Mouse (Mus musculus) embryonic facial prominence, embryonic 11.5 days (tissue): ENCODE measurements around the gene Nup214. TPM values are rescaled to one million over a fixed set of nuclear protein-coding genes. Genes with fewer than 3 reads are reported as not detected.
A peak's percentile ranks its signal among the peaks of the same experiment; 100 is the strongest.

Experiments used
- ATAC-seq: fragments of 200-750 bp; cut with Nextera tagmentation; replicated peaks from 2 replicates; pipeline ENCODE4 v1.8.0; 2017; ENCODE audit warnings: low read depth; ENCODE audit not compliant: insufficient number of reproducible peaks, low FRiP score, low TSS enrichment
- DNase-seq: peaks from one replicate; pipeline ENCODE4 v3.0.0-alpha.2; 2015; ENCODE audit warnings: low spot score
- H3K27ac ChIP-seq: fragments of 300-500 bp; sonication (generic); replicated peaks from 2 replicates; pipeline ENCODE4 v1.5.1; 2014; ENCODE audit warnings: mild to moderate bottlenecking, low read depth, low read length, control low read depth
- H3K27me3 ChIP-seq: fragments of 300-500 bp; sonication (generic); 2 replicates; pipeline ENCODE4 v1.6.1; 2014; ENCODE audit warnings: mild to moderate bottlenecking, low read length, moderate library complexity, mixed read lengths; ENCODE audit not compliant: control insufficient read depth, insufficient read depth
- H3K36me3 ChIP-seq: fragments of 300-500 bp; sonication (generic); replicated peaks from 2 replicates; pipeline ENCODE4 v1.6.1; 2014; ENCODE audit warnings: low read depth, mild to moderate bottlenecking, low read length, moderate library complexity, mixed read lengths; ENCODE audit not compliant: control insufficient read depth, insufficient read depth
- H3K4me1 ChIP-seq: fragments of 300-500 bp; sonication (generic); 2 replicates; pipeline ENCODE4 v1.6.1; 2014; ENCODE audit warnings: low read length, mixed read lengths; ENCODE audit not compliant: control insufficient read depth, insufficient read depth
- H3K4me2 ChIP-seq: fragments of 300-500 bp; sonication (generic); 2 replicates; pipeline ENCODE4 v1.6.1; 2014; ENCODE audit warnings: low read depth, mild to moderate bottlenecking, control low read depth, low read length, moderate library complexity
- H3K4me3 ChIP-seq: fragments of 300-500 bp; sonication (generic); 2 replicates; pipeline ENCODE4 v1.5.1; 2014; ENCODE audit warnings: low read depth, low read length, control low read depth
- H3K9ac ChIP-seq: fragments of 300-500 bp; sonication (generic); replicated peaks from 2 replicates; pipeline ENCODE4 v1.6.1; 2014; ENCODE audit warnings: mild to moderate bottlenecking, control low read depth, low read length
- H3K9me3 ChIP-seq: fragments of 300-500 bp; sonication (generic); replicated peaks from 2 replicates; pipeline ENCODE4 v1.6.1; 2016; ENCODE audit warnings: mild to moderate bottlenecking, low read length, inconsistent platforms, mixed read lengths; ENCODE audit not compliant: control insufficient read depth
- WGBS: fragments of 180-500 bp; shearing (Covaris S2); extraction: QIAGEN DNeasy Blood & Tissue Kit; methylation state at CpG from one replicate; pipeline ENCODE4 v1.1.7; 2014; 5-methylcytosine and 5-hydroxymethylcytosine counted together
- polyA plus RNA-seq: library from polyadenylated mRNA; unstranded; fragments of >200 nt; fragmentation: Nextera tagmentation; extraction: Ambion mirVana; gene quantifications from 2 replicates; pipeline ENCODE4 v1.2.1, GENCODE M21; 2014

The Nup214 gene
- polyA plus RNA-seq, 1 experiment from 2014 or later = 78.2 TPM

- DNase-seq (no peak), ATAC-seq (no peak)
- Histone ChIP-seq H3K27ac (no peak overlapping the region), H3K27me3 (no peaks in the 10 kb centered on the region), H3K4me1 (no peaks in the 10 kb centered on the region), H3K4me3 (no peak overlapping the region), H3K9me3 (no peaks in the 10 kb centered on the region), H3K4me2 (no peak overlapping the region), H3K36me3 (no peaks in the 10 kb centered on the region), H3K9ac (no peak overlapping the region)
- 81% methylated on average over 7 of the region's 7 CpGs for WGBS
These were observed 89.4 kb downstream of the Nup214 start for GRCm38 (mm10) chr2:32063451-32064151.

GRCm38 (mm10) chr2:32064913-32065312, 90.7 kb downstream of the Nup214 start:
- Histone ChIP-seq H3K9ac (no peak overlapping the region), H3K27ac (no peak overlapping the region), H3K27me3 (no peaks in the 10 kb centered on the region), H3K4me3 (no peak overlapping the region), H3K36me3 (no peaks in the 10 kb centered on the region), H3K4me2 (no peak overlapping the region), H3K9me3 (no peaks in the 10 kb centered on the region), H3K4me1 (no peaks in the 10 kb centered on the region)
- WGBS = 74% methylated on average over 13 of the region's 13 CpGs
- no peak for DNase-seq
- ATAC-seq = no peak

GRCm38 (mm10) chr2:32065371-32065791, 91.1 kb downstream of the Nup214 start:
- H3K27ac ChIP-seq = no peak overlapping the region

GRCm38 (mm10) chr2:32066005-32066404, 91.8 kb downstream of the Nup214 start:
- 75% methylated on average over 4 of the region's 4 CpGs for WGBS

More at GRCm38 (mm10) chr2:32065371-32065791, 91.1 kb downstream of the Nup214 start:
- H3K9ac ChIP-seq = no peak overlapping the region
- DNase-seq (no peak), ATAC-seq (no peak)
- H3K4me1 ChIP-seq = no peaks in the 10 kb centered on the region
- no peaks in the 10 kb centered on the region for H3K9me3 ChIP-seq
- H3K4me2 ChIP-seq = no peak overlapping the region
- H3K36me3 ChIP-seq = no peaks in the 10 kb centered on the region
- H3K4me3 ChIP-seq = no peak overlapping the region
- H3K27me3 ChIP-seq = no peaks in the 10 kb centered on the region
- WGBS = 79% methylated on average over 5 of the region's 5 CpGs

GRCm38 (mm10) chr2:32068811-32069607, 94.8 kb downstream of the Nup214 start:
- WGBS = 54% methylated on average over 31 of the region's 31 CpGs
- Histone ChIP-seq H3K4me3 (no peak overlapping the region), H3K27ac (no peak overlapping the region), H3K36me3 (no peaks in the 10 kb centered on the region), H3K9me3 (no peaks in the 10 kb centered on the region), H3K9ac (no peak overlapping the region), H3K27me3 (no peaks in the 10 kb centered on the region), H3K4me1 (no peaks in the 10 kb centered on the region), H3K4me2 (no peak overlapping the region)
- ATAC-seq = peak; percentile 24; the same call in 1 of the 2 replicates
- peak; percentile 54 for DNase-seq

More at GRCm38 (mm10) chr2:32066005-32066404, 91.8 kb downstream of the Nup214 start:
- Histone ChIP-seq H3K36me3 (no peaks in the 10 kb centered on the region), H3K27ac (no peak overlapping the region), H3K4me1 (no peaks in the 10 kb centered on the region), H3K4me2 (no peak overlapping the region), H3K9me3 (no peaks in the 10 kb centered on the region), H3K27me3 (no peaks in the 10 kb centered on the region), H3K9ac (no peak overlapping the region), H3K4me3 (no peak overlapping the region)
- ATAC-seq (no peak), DNase-seq (no peak)

GRCm38 (mm10) chr2:32070747-32071146, 96.5 kb downstream of the Nup214 start:
- WGBS = 89% methylated on average over 10 of the region's 10 CpGs
- Histone ChIP-seq H3K4me2 (no peak overlapping the region), H3K36me3 (no peaks in the 10 kb centered on the region), H3K27me3 (no peaks in the 10 kb centered on the region), H3K4me1 (no peaks in the 10 kb centered on the region), H3K9me3 (no peaks in the 10 kb centered on the region), H3K9ac (no peak overlapping the region), H3K4me3 (no peak overlapping the region), H3K27ac (no peak overlapping the region)
- no peak for DNase-seq
- ATAC-seq = no peak

- DNase-seq = no peak
- Histone ChIP-seq H3K4me3 (no peak overlapping the region), H3K9me3 (no peaks in the 10 kb centered on the region), H3K4me1 (no peaks in the 10 kb centered on the region), H3K27me3 (no peaks in the 10 kb centered on the region), H3K9ac (no peak overlapping the region), H3K4me2 (no peak overlapping the region), H3K36me3 (no peaks in the 10 kb centered on the region), H3K27ac (no peak overlapping the region)
- ATAC-seq = no peak
- WGBS = 76% methylated on average over 8 of the region's 8 CpGs
These were observed 100.2 kb downstream of the Nup214 start for GRCm38 (mm10) chr2:32074404-32074803.

- H3K4me1 ChIP-seq = no peaks in the 10 kb centered on the region
- H3K27me3 ChIP-seq = no peaks in the 10 kb centered on the region
- no peak overlapping the region for H3K27ac ChIP-seq
- ATAC-seq (no peak), DNase-seq (no peak)
- WGBS = 55% methylated on average over 7 of the region's 7 CpGs
- H3K4me2 ChIP-seq = no peak overlapping the region
- H3K4me3 ChIP-seq = no peak overlapping the region
- no peak overlapping the region for H3K9ac ChIP-seq
- no peaks in the 10 kb centered on the region for H3K9me3 ChIP-seq
- H3K36me3 ChIP-seq = no peaks in the 10 kb centered on the region
These were observed 101.1 kb downstream of the Nup214 start for GRCm38 (mm10) chr2:32075368-32075767.
